Mouse (Mus musculus): ENCODE data around the gene Tnfrsf26.

- TF ChIP-seq EP300 (IDR thresholded peaks at IDR 0.05; ENCODE audit: low read depth) (no peak), CTCF (IDR thresholded peaks at IDR 0.05; ENCODE audit: low read depth) (no peak)
Measured at GRCm38 (mm10) chr7:143624561-143624960, 4.0 kb downstream of the Tnfrsf26 start.
